Mouse (Mus musculus): ENCODE data around the gene Iqschfp. TPM values are rescaled to one million over a fixed set of nuclear protein-coding genes. Genes with fewer than 3 reads are reported as not detected.

Gene Iqschfp
- polyA plus RNA-seq, 1 experiment: not detected

DNA sequence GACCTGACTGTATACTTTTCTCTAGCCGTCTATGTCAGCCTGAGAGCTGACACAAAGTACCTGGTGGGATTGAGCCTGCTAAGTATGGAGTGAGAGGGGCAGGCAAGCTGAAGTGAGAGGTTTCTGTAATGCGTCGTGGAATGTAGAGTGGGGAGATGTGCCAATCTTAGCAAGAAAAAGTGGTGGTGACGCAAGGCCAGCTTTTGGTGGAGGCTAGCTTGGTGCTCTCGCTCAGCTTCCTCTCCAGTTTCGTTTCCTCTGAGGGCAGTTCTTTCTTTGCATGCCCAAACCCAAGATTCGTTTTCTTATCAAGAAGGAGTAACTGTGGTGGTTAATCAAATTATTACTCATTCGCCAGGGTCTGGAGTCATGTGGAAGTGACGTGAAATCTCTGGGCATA, 664.9 kb downstream of the Iqschfp start:
- peak overlapping the region; percentile 19; the same call in 1 of the 2 replicates for H3K27ac ChIP-seq (ENCODE audit: control insufficient read depth, insufficient read depth, low read depth, low read length, poor library complexity)
- peak overlapping the region; percentile 4 for H3K4me3 ChIP-seq (replicated peaks; ENCODE audit: control insufficient read depth, low read depth, low read length)
- no peak for TF ChIP-seq POLR2A (IDR thresholded peaks at IDR 0.05; ENCODE audit: borderline replicate concordance, control insufficient read depth, low read depth, low read length)
- TF ChIP-seq CTCF (IDR thresholded peaks at IDR 0.05; ENCODE audit: control insufficient read depth, insufficient read depth, low read length): no peak
- peaks cover 2% of the 10 kb centered on the region for H3K4me1 ChIP-seq (ENCODE audit: control insufficient read depth, insufficient read depth, low read length)
- 38% methylated on average over 9 of the region's 9 CpGs for WGBS

DNA sequence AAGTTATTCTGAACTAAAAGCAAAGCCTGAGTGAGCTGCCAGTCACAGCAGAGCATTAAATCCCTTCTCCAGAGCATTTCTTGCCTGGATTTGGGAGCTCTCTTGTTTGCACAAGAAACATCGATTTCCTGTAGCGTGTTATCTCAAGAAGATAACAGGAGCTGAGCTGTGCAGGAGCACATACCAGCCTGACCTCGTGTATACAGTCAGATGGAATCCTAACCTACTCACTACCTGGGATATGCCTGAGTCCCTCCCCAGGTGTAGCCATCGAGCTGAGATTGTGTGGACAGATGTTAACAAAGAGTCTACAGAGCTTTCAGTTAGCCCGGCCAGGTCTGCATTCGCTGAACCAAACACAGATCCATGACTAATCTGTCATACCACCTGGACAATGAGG, 666.7 kb downstream of the Iqschfp start:
- Histone ChIP-seq H3K4me1 (ENCODE audit: control insufficient read depth, insufficient read depth, low read length) (peaks cover 2% of the 10 kb centered on the region), H3K4me3 (replicated peaks; ENCODE audit: control insufficient read depth, low read depth, low read length) (no peak overlapping the region), H3K27ac (ENCODE audit: control insufficient read depth, insufficient read depth, low read depth, low read length, poor library complexity) (no peak overlapping the region)
- WGBS: 83% methylated on average over 6 of the region's 6 CpGs
- TF ChIP-seq CTCF (IDR thresholded peaks at IDR 0.05; ENCODE audit: control insufficient read depth, insufficient read depth, low read length) (no peak), POLR2A (IDR thresholded peaks at IDR 0.05; ENCODE audit: borderline replicate concordance, control insufficient read depth, low read depth, low read length) (no peak)

GRCm38 (mm10) chr3:68560057-68560456, 668.0 kb downstream of the Iqschfp start:
- Histone ChIP-seq H3K4me3 (replicated peaks; ENCODE audit: control insufficient read depth, low read depth, low read length) (no peak overlapping the region), H3K27ac (ENCODE audit: control insufficient read depth, insufficient read depth, low read depth, low read length, poor library complexity) (no peak overlapping the region), H3K4me1 (ENCODE audit: control insufficient read depth, insufficient read depth, low read length) (peaks cover 2% of the 10 kb centered on the region)
- 77% methylated on average over 5 of the region's 5 CpGs for WGBS
- TF ChIP-seq CTCF (IDR thresholded peaks at IDR 0.05; ENCODE audit: control insufficient read depth, insufficient read depth, low read length): no peak
- no peak for TF ChIP-seq POLR2A (IDR thresholded peaks at IDR 0.05; ENCODE audit: borderline replicate concordance, control insufficient read depth, low read depth, low read length)

- Histone ChIP-seq H3K4me1 (ENCODE audit: control insufficient read depth, insufficient read depth, low read length) (no peaks in the 10 kb centered on the region; the same call in 1 of the 2 replicates), H3K4me3 (replicated peaks; ENCODE audit: control insufficient read depth, low read depth, low read length) (no peak overlapping the region), H3K27ac (ENCODE audit: control insufficient read depth, insufficient read depth, low read depth, low read length, poor library complexity) (no peak overlapping the region)
- 69% methylated on average over 2 of the region's 2 CpGs for WGBS
- TF ChIP-seq CTCF (IDR thresholded peaks at IDR 0.05; ENCODE audit: control insufficient read depth, insufficient read depth, low read length): no peak
- TF ChIP-seq POLR2A (IDR thresholded peaks at IDR 0.05; ENCODE audit: borderline replicate concordance, control insufficient read depth, low read depth, low read length): no peak
Measured at GRCm38 (mm10) chr3:68562838-68563237, 670.8 kb downstream of the Iqschfp start.

DNA sequence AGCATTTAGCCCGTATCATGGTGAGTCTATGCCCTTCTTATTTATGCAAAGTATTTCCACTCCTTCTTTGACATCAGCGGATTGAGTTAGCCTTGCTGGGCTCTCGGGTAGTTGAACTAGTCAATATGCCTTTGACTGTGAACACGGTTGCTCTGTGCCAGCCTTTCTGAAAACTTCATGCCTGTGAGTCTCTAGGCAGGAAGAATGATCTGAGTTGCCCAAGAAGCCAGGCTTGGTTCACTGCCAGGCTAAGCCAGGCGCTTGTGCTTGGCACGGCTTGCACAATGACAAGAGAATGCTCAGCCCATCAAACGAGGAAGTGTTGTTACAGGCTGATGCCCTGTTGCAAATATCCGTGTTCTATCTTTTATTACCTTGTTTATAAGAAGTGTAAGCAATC, 671.9 kb downstream of the Iqschfp start:
- no peak for TF ChIP-seq POLR2A (IDR thresholded peaks at IDR 0.05; ENCODE audit: borderline replicate concordance, control insufficient read depth, low read depth, low read length)
- no peak for TF ChIP-seq CTCF (IDR thresholded peaks at IDR 0.05; ENCODE audit: control insufficient read depth, insufficient read depth, low read length)
- 20% methylated on average over 8 of the region's 8 CpGs for WGBS
- no peak overlapping the region for H3K4me3 ChIP-seq (replicated peaks; ENCODE audit: control insufficient read depth, low read depth, low read length)
- no peak overlapping the region for H3K27ac ChIP-seq (ENCODE audit: control insufficient read depth, insufficient read depth, low read depth, low read length, poor library complexity)
- no peaks in the 10 kb centered on the region; the same call in 1 of the 2 replicates for H3K4me1 ChIP-seq (ENCODE audit: control insufficient read depth, insufficient read depth, low read length)

DNA sequence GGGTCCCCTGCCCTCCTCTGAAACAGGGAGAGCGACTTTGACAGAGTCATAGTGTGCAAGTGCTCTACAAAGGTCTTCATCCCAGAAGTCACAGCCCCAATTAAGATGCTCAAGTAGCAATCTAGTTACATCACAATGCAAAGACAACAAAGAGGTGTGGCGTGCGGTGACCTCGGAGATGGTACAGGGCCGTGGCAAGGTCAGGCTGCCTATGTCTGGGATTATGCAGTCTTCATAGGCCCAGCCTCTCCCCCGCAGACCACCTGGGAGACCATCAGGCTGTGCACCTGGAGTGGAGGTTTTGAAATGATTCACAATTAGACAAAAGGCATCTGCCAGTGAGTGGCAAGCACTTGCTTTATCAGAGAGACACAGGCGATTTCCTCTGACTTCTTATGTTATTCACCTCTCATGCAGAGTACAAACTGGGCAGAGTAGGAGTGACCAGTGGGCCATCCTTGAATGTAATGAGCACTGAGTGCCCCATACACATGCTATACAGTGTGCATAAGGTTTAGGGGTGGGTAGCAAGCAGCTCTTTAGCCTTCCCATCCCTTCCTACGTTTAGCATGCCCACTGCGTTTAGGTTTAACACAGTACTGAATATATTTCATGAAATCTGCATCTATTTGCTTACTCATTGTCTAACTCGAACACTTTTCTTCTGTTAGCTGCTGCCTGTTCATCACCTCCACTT, 673.1 kb downstream of the Iqschfp start:
- TF ChIP-seq POLR2A (IDR thresholded peaks at IDR 0.05; ENCODE audit: borderline replicate concordance, control insufficient read depth, low read depth, low read length) (no peak), CTCF (IDR thresholded peaks at IDR 0.05; ENCODE audit: control insufficient read depth, insufficient read depth, low read length) (no peak)
- Histone ChIP-seq H3K4me3 (replicated peaks; ENCODE audit: control insufficient read depth, low read depth, low read length) (no peak overlapping the region), H3K27ac (ENCODE audit: control insufficient read depth, insufficient read depth, low read depth, low read length, poor library complexity) (no peak overlapping the region), H3K4me1 (ENCODE audit: control insufficient read depth, insufficient read depth, low read length) (no peaks in the 10 kb centered on the region; the same call in 1 of the 2 replicates)
- WGBS: 84% methylated on average over 10 of the region's 10 CpGs

DNA sequence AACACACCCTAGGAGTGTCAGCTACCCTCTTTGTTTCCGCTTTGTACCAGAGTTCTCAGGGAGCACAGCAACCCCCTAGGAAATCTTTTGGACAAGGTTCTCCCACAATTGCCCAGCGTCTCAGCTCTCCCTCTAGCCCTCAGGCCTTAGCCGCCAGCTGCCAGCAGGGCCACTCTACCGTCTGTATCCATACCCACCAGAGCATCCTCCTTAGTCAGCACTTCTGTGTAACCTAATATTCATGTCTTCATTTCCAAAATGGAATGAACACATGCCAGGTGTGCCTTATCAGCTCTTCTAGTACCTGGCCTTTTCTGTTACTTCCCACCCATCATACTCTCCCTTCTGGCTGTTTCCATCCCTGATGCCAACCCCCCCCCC, 673.6 kb downstream of the Iqschfp start:
- 86% methylated on average over 4 of the region's 4 CpGs for whole genome bisulfite sequencing
- TF ChIP-seq CTCF (IDR thresholded peaks at IDR 0.05; ENCODE audit: control insufficient read depth, insufficient read depth, low read length) (no peak), POLR2A (IDR thresholded peaks at IDR 0.05; ENCODE audit: borderline replicate concordance, control insufficient read depth, low read depth, low read length) (no peak)

DNA sequence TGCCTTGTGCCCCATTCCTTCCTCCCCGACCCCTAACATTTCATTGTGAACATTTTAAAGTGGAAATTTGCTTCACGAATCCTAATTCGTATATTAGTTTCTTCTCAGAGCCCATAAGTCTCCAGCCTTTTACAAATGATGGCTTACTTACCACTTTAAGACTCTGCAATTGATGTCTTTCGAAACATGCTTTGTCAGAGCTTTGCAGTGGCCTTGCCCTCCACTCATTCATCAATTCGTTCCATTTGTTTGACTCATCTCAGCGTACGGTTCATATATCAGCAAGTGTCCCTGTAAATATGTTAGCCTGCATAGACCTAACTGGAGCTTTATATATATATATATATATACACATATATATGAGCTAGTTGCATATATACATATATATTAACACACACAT, 675.5 kb downstream of the Iqschfp start:
- Histone ChIP-seq H3K4me3 (replicated peaks; ENCODE audit: control insufficient read depth, low read depth, low read length) (no peak overlapping the region), H3K27ac (ENCODE audit: control insufficient read depth, insufficient read depth, low read depth, low read length, poor library complexity) (no peak overlapping the region), H3K4me1 (ENCODE audit: control insufficient read depth, insufficient read depth, low read length) (no peaks in the 10 kb centered on the region)
- no peak for TF ChIP-seq CTCF (IDR thresholded peaks at IDR 0.05; ENCODE audit: control insufficient read depth, insufficient read depth, low read length)
- TF ChIP-seq POLR2A (IDR thresholded peaks at IDR 0.05; ENCODE audit: borderline replicate concordance, control insufficient read depth, low read depth, low read length): no peak
- 78% methylated on average over 7 of the region's 7 CpGs for WGBS

More for the DNA sequence above, 673.6 kb downstream of the Iqschfp start:
- Histone ChIP-seq H3K27ac (ENCODE audit: control insufficient read depth, insufficient read depth, low read depth, low read length, poor library complexity) (no peak overlapping the region), H3K4me1 (ENCODE audit: control insufficient read depth, insufficient read depth, low read length) (no peaks in the 10 kb centered on the region; the same call in 1 of the 2 replicates), H3K4me3 (replicated peaks; ENCODE audit: control insufficient read depth, low read depth, low read length) (no peak overlapping the region)
